Mouse (Mus musculus): ENCODE data around the gene Lama2. TPM values are rescaled to one million over a fixed set of nuclear protein-coding genes. Genes with fewer than 3 reads are reported as not detected.
A peak's percentile ranks its signal among the peaks of the same experiment; 100 is the strongest.

Lama2 gene
- polyA plus RNA-seq, 1 experiment from 2014 or later = 12.8 TPM

DNA sequence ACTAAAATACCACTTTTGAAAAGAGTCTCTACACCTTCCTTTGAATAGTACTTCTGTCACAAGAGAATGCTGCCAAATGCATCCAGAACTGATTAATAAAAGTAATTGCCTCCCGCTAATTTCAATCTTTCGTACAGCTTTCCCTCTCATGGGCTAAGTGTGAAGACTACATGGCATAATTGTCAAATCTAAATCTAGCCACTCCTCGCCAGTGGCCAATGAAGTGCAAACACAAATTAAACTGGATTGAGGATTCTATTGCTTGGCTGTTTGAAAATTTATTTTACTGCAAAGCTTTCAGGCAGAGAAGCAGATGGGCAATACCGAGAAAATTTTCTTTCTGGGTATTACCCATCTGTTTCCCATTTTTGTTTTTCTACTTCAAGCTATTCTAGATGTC is 11.4 kb upstream of the Lama2 start:
- 91% methylated on average over 4 of the region's 4 CpGs for WGBS
- no peak overlapping the region for H3K27ac ChIP-seq (ENCODE audit: low read length)
- ATAC-seq (no peak), DNase-seq (ENCODE audit: low spot score) (no peak)
- no peaks in the 10 kb centered on the region for H3K4me1 ChIP-seq (ENCODE audit: insufficient read depth, low read depth, low read length)
- no peak overlapping the region for H3K9ac ChIP-seq (replicated peaks; ENCODE audit: low read depth)
- no peaks in the 10 kb centered on the region for H3K9me3 ChIP-seq (ENCODE audit: low read length)
- H3K36me3 ChIP-seq (ENCODE audit: insufficient read depth, low read length) = no peaks in the 10 kb centered on the region
- TF ChIP-seq CTCF (IDR thresholded peaks at IDR 0.05) (no peak), EP300 (IDR thresholded peaks at IDR 0.05) (no peak)
- H3K4me2 ChIP-seq (replicated peaks; ENCODE audit: low read depth, low read length) = no peak overlapping the region
- H3K27me3 ChIP-seq (replicated peaks; ENCODE audit: insufficient read depth, low read length) = no peaks in the 10 kb centered on the region
- H3K4me3 ChIP-seq (ENCODE audit: low read depth, low read length) = no peak overlapping the region

DNA sequence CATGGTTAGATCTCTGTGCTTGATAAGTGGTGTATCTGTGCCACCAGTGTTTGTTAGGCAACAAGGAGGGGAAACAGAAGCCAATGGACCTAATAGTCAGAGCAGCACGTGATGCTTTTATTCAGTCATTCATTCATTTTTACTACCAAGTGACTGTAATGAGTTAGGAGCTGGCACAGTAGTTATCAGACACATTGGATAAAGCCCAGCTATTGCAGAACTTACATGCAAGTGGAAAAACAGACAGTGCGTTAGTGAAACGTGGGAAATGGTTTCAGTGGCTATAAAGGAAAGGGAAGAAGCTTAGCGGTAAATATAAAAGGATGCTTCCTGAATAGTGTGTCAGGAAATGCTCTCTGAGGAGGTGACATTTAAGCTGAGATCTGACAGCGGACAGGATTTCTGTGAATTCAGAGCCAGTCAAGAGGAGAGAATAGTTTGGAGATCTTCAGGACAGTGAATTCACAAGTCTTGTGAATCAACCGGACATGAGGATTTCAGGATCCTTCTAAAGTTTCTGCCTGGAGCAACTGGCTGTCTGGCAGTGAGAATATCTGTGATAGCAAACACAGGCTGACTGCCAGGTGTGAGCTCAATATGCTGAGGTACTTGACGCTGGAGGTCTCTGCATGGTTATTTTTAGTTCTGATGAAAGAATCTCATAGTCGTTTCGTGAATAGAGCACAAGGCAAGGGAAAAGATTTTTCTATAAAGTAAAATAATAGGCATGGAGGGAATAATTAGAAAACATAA is 2.3 kb upstream of the Lama2 start:
- 41% methylated on average over 9 of the region's 9 CpGs for WGBS
- no peak for TF ChIP-seq CTCF (IDR thresholded peaks at IDR 0.05)
- no peak for TF ChIP-seq EP300 (IDR thresholded peaks at IDR 0.05)
- H3K9ac ChIP-seq (replicated peaks; ENCODE audit: low read depth) = no peak overlapping the region
- no peaks in the 10 kb centered on the region for H3K36me3 ChIP-seq (ENCODE audit: insufficient read depth, low read length)
- no peak overlapping the region for H3K4me2 ChIP-seq (replicated peaks; ENCODE audit: low read depth, low read length)
- no peaks in the 10 kb centered on the region for H3K9me3 ChIP-seq (ENCODE audit: low read length)
- ATAC-seq (no peak), DNase-seq (ENCODE audit: low spot score) (no peak)
- no peaks in the 10 kb centered on the region for H3K4me1 ChIP-seq (ENCODE audit: insufficient read depth, low read depth, low read length)
- H3K4me3 ChIP-seq (ENCODE audit: low read depth, low read length) = no peak overlapping the region
- H3K27me3 ChIP-seq (replicated peaks; ENCODE audit: insufficient read depth, low read length) = no peaks in the 10 kb centered on the region
- no peak overlapping the region for H3K27ac ChIP-seq (ENCODE audit: low read length)

DNA sequence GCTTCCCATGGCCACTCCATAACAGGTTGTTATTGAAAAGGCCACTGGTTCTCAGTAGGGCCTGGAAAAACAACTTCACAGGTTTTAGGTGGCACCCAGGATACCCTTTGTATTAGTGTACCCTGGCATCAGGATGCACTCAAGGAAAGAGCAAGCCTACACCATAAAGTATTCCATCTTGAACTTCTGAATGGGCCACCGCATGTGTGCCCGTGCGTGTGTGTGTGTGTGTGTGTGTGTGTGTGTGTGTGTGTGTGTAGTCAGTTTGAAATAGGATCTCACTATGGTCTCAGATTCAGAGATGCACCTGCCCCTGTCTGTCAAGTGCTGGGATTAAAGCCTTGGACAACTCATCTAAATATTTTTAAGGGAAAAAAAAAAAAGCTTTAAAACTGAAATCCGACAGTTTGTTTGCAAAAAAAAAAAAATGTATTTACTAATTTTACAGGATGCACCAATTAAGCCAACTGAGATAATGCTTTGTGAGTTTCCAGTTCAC is 2.0 kb downstream of the Lama2 start:
- H3K9me3 ChIP-seq (ENCODE audit: low read length) = no peaks in the 10 kb centered on the region
- no peak overlapping the region for H3K27ac ChIP-seq (ENCODE audit: low read length)
- TF ChIP-seq CTCF (IDR thresholded peaks at IDR 0.05) (no peak), EP300 (IDR thresholded peaks at IDR 0.05) (no peak)
- DNase-seq (ENCODE audit: low spot score) (no peak), ATAC-seq (no peak)
- H3K4me1 ChIP-seq (ENCODE audit: insufficient read depth, low read depth, low read length) = no peaks in the 10 kb centered on the region
- H3K9ac ChIP-seq (replicated peaks; ENCODE audit: low read depth) = no peak overlapping the region
- 74% methylated on average over 4 of the region's 4 CpGs for WGBS
- H3K4me3 ChIP-seq (ENCODE audit: low read depth, low read length) = no peak overlapping the region
- H3K36me3 ChIP-seq (ENCODE audit: insufficient read depth, low read length) = no peaks in the 10 kb centered on the region
- no peaks in the 10 kb centered on the region for H3K27me3 ChIP-seq (replicated peaks; ENCODE audit: insufficient read depth, low read length)
- no peak overlapping the region for H3K4me2 ChIP-seq (replicated peaks; ENCODE audit: low read depth, low read length)

DNA sequence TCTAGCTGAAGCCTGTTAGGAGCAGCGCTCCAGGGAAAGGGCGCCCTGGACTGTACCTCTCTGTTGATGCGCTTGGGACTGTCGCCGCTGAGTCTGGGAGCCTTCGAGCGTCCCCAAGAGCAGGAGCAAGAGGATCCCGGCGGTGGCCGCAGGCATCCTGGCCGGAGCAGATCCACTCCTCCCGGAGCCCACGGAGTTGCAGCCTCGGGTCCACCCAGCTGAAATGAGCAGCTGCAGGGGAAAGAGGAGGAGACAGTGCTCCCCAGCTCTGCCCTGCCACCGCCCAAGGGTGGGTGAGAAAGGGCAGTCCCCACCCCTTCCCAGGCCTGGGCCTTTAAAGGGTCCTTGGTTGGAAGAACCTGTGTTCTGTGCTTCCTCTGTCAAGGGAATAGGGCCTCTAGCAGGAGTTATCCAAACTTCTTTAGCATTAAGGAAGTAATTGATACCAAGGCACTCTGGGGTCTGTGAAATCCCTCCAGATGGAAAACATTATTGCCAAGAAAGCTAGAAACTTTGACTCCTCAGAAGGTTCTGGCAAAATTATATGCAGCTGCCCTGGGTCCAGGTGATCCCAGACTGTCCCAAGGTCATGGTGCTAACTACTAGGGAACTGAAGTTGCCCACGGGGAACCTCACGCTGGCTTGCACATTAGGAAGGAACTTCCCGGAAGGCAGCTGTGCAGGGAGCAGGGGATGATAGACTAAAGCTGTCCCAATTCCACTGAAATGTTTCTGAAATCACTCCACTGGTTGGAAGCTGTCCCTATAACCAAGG is 2.7 kb downstream of the Lama2 start:
- DNase-seq (ENCODE audit: low spot score) (peak; percentile 19), ATAC-seq (peak; percentile 56)
- Histone ChIP-seq H3K9ac (replicated peaks; ENCODE audit: low read depth) (peak overlapping the region; percentile 39), H3K36me3 (ENCODE audit: insufficient read depth, low read length) (no peaks in the 10 kb centered on the region), H3K27ac (ENCODE audit: low read length) (peak overlapping the region; percentile 32), H3K4me3 (ENCODE audit: low read depth, low read length) (peak overlapping the region; percentile 37), H3K4me2 (replicated peaks; ENCODE audit: low read depth, low read length) (peak overlapping the region; percentile 56), H3K27me3 (replicated peaks; ENCODE audit: insufficient read depth, low read length) (no peaks in the 10 kb centered on the region), H3K4me1 (ENCODE audit: insufficient read depth, low read depth, low read length) (no peaks in the 10 kb centered on the region), H3K9me3 (ENCODE audit: low read length) (no peaks in the 10 kb centered on the region)
- TF ChIP-seq CTCF (IDR thresholded peaks at IDR 0.05) = no peak
- TF ChIP-seq EP300 (IDR thresholded peaks at IDR 0.05) = no peak
- 13% methylated on average over 18 of the region's 18 CpGs for WGBS

DNA sequence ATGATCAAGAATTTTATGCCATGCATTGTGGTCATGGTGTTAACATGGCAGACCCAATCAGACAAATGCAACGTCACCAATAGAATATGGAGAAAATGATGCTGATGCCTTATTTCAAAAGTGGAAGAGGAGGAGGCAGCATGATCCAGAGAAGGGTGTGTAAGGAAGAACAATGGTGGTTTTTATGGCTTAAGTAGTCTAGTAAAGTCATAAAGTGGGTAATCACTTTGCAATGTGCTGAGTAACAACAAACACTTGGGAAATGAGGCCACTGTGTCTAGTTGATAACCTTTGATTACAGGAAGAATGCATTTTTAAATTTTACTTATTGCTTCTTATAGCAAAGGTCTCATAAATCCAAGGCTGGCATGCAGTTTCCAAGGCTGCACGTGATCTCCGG is 23.9 kb downstream of the Lama2 start:
- Histone ChIP-seq H3K4me2 (replicated peaks; ENCODE audit: low read depth, low read length) (no peak overlapping the region), H3K9ac (replicated peaks; ENCODE audit: low read depth) (no peak overlapping the region), H3K4me3 (ENCODE audit: low read depth, low read length) (no peak overlapping the region), H3K4me1 (ENCODE audit: insufficient read depth, low read depth, low read length) (no peaks in the 10 kb centered on the region), H3K9me3 (ENCODE audit: low read length) (no peaks in the 10 kb centered on the region), H3K27ac (ENCODE audit: low read length) (no peak overlapping the region), H3K27me3 (replicated peaks; ENCODE audit: insufficient read depth, low read length) (no peaks in the 10 kb centered on the region), H3K36me3 (ENCODE audit: insufficient read depth, low read length) (no peaks in the 10 kb centered on the region)
- TF ChIP-seq CTCF (IDR thresholded peaks at IDR 0.05) (no peak), EP300 (IDR thresholded peaks at IDR 0.05) (no peak)
- DNase-seq (ENCODE audit: low spot score) (no peak), ATAC-seq (no peak)
- WGBS = 87% methylated on average over 3 of the region's 3 CpGs

DNA sequence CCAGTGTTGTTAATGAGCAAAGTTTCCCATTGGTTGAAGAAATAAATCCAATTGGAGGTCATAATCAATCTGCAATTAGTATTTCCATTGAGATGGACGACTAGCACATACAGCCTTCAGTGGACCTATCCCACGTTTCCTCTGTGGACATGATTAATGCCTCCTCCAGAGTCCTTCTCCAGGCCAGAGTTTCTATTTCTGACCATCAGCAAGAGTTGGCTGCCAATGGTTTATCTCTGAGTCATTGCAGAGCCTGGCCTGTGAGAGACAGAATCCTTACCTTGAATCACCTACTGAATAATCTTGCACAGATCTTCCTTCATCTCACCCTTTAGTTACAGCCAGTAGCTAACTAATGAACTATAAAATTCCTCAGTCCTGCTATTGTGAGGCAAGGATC is 86.3 kb downstream of the Lama2 start:
- 55% methylated on average over 2 of the region's 2 CpGs for WGBS
- ATAC-seq = no peak
- no peak overlapping the region for H3K9ac ChIP-seq (replicated peaks; ENCODE audit: low read depth)
- DNase-seq (ENCODE audit: low spot score) = no peak
- H3K4me3 ChIP-seq (ENCODE audit: low read depth, low read length) = no peak overlapping the region
- no peaks in the 10 kb centered on the region for H3K36me3 ChIP-seq (ENCODE audit: insufficient read depth, low read length)
- H3K27ac ChIP-seq (ENCODE audit: low read length) = no peak overlapping the region
- H3K4me1 ChIP-seq (ENCODE audit: insufficient read depth, low read depth, low read length) = no peaks in the 10 kb centered on the region
- no peaks in the 10 kb centered on the region for H3K9me3 ChIP-seq (ENCODE audit: low read length)
- H3K27me3 ChIP-seq (replicated peaks; ENCODE audit: insufficient read depth, low read length) = no peaks in the 10 kb centered on the region
- H3K4me2 ChIP-seq (replicated peaks; ENCODE audit: low read depth, low read length) = no peak overlapping the region
- TF ChIP-seq EP300 (IDR thresholded peaks at IDR 0.05) (no peak), CTCF (IDR thresholded peaks at IDR 0.05) (no peak)

Data from lung, postnatal 0 days (tissue).